Mouse (Mus musculus): Measurements from ENCODE around the gene Trim10. TPM values are rescaled to one million over a fixed set of nuclear protein-coding genes. Genes with fewer than 3 reads are reported as not detected.

Trim10 gene
- polyA plus RNA-seq, 1 experiment from 2014 or later: 3.8 TPM

- H3K27me3 ChIP-seq: no peaks in the 10 kb centered on the region
- no peaks in the 10 kb centered on the region for H3K4me1 ChIP-seq
- no peak overlapping the region for H3K4me2 ChIP-seq
- H3K27ac ChIP-seq: no peak overlapping the region
- no peak overlapping the region for H3K4me3 ChIP-seq
- no peaks in the 10 kb centered on the region for H3K36me3 ChIP-seq
- no peak for ATAC-seq (ENCODE audit: insufficient number of reproducible peaks, low FRiP score, low TSS enrichment, low read depth)
- H3K9ac ChIP-seq: no peak overlapping the region
- H3K9me3 ChIP-seq: no peaks in the 10 kb centered on the region
Observed at GRCm38 (mm10) chr17:36897065-36897464, 27.7 kb downstream of the Trim10 start.

GRCm38 (mm10) chr17:36897552-36898205 lies 28.3 kb downstream of the Trim10 start, which contains the start of gene Trim31:
TSS of gene Trim31 (plus strand) at chr17:36898118.
- WGBS: 50% methylated on average over 6 of the region's 6 CpGs
- Histone ChIP-seq H3K27ac (no peak within 1 kb of the TSS), H3K4me2 (no peak within 1 kb of the TSS), H3K36me3 (no peaks in the 10 kb centered on the region), H3K4me3 (no peak within 1 kb of the TSS), H3K27me3 (no peaks in the 10 kb centered on the region), H3K4me1 (no peaks in the 10 kb centered on the region), H3K9me3 (no peaks in the 10 kb centered on the region), H3K9ac (no peak within 1 kb of the TSS)
- no peak for ATAC-seq (ENCODE audit: insufficient number of reproducible peaks, low FRiP score, low TSS enrichment, low read depth)

- ATAC-seq (ENCODE audit: insufficient number of reproducible peaks, low FRiP score, low TSS enrichment, low read depth): no peak
- 79% methylated on average over 4 of the region's 4 CpGs for WGBS
- no peaks in the 10 kb centered on the region for H3K4me1 ChIP-seq
Observed at GRCm38 (mm10) chr17:36899376-36899775, 30.0 kb downstream of the Trim10 start.

GRCm38 (mm10) chr17:36900001-36900400 lies 30.6 kb downstream of the Trim10 start:
- WGBS: 75% methylated on average over 5 of the region's 5 CpGs
- H3K9ac ChIP-seq: no peak overlapping the region
- no peak for ATAC-seq (ENCODE audit: insufficient number of reproducible peaks, low FRiP score, low TSS enrichment, low read depth)

More at GRCm38 (mm10) chr17:36899376-36899775, 30.0 kb downstream of the Trim10 start:
- no peak overlapping the region for H3K4me2 ChIP-seq
- no peak overlapping the region for H3K4me3 ChIP-seq
- H3K9ac ChIP-seq: no peak overlapping the region
- no peak overlapping the region for H3K27ac ChIP-seq
- H3K36me3 ChIP-seq: no peaks in the 10 kb centered on the region
- no peaks in the 10 kb centered on the region for H3K27me3 ChIP-seq
- H3K9me3 ChIP-seq: no peaks in the 10 kb centered on the region

GRCm38 (mm10) chr17:36900691-36901090 lies 31.3 kb downstream of the Trim10 start:
- no peaks in the 10 kb centered on the region for H3K4me1 ChIP-seq
- H3K27ac ChIP-seq: no peak overlapping the region
- H3K9me3 ChIP-seq: no peaks in the 10 kb centered on the region
- ATAC-seq (ENCODE audit: insufficient number of reproducible peaks, low FRiP score, low TSS enrichment, low read depth): no peak
- no peak overlapping the region for H3K4me2 ChIP-seq
- H3K27me3 ChIP-seq: no peaks in the 10 kb centered on the region
- H3K9ac ChIP-seq: no peak overlapping the region
- no peak overlapping the region for H3K4me3 ChIP-seq
- 40% methylated on average over 1 of the region's 1 CpGs for WGBS
- no peaks in the 10 kb centered on the region for H3K36me3 ChIP-seq

More at GRCm38 (mm10) chr17:36900001-36900400, 30.6 kb downstream of the Trim10 start:
- no peaks in the 10 kb centered on the region for H3K36me3 ChIP-seq
- H3K9me3 ChIP-seq: no peaks in the 10 kb centered on the region
- H3K27ac ChIP-seq: no peak overlapping the region
- H3K27me3 ChIP-seq: no peaks in the 10 kb centered on the region
- no peak overlapping the region for H3K4me3 ChIP-seq
- H3K4me2 ChIP-seq: no peak overlapping the region
- H3K4me1 ChIP-seq: no peaks in the 10 kb centered on the region

GRCm38 (mm10) chr17:36903651-36904050 lies 34.3 kb downstream of the Trim10 start:
- WGBS: 68% methylated on average over 3 of the region's 3 CpGs
- H3K4me2 ChIP-seq: no peak overlapping the region

GRCm38 (mm10) chr17:36908235-36908634 lies 38.9 kb downstream of the Trim10 start:
- no peaks in the 10 kb centered on the region for H3K27me3 ChIP-seq
- H3K9me3 ChIP-seq: no peaks in the 10 kb centered on the region
- H3K4me1 ChIP-seq: no peaks in the 10 kb centered on the region
- ATAC-seq (ENCODE audit: insufficient number of reproducible peaks, low FRiP score, low TSS enrichment, low read depth): no peak
- no peak overlapping the region for H3K4me2 ChIP-seq
- no peaks in the 10 kb centered on the region for H3K36me3 ChIP-seq
- H3K4me3 ChIP-seq: no peak overlapping the region
- 54% methylated on average over 1 of the region's 1 CpGs for WGBS
- H3K9ac ChIP-seq: no peak overlapping the region
- no peak overlapping the region for H3K27ac ChIP-seq

More at GRCm38 (mm10) chr17:36903651-36904050, 34.3 kb downstream of the Trim10 start:
- Histone ChIP-seq H3K36me3 (no peaks in the 10 kb centered on the region), H3K27me3 (no peaks in the 10 kb centered on the region), H3K27ac (no peak overlapping the region), H3K9ac (no peak overlapping the region), H3K9me3 (no peaks in the 10 kb centered on the region), H3K4me1 (no peaks in the 10 kb centered on the region), H3K4me3 (no peak overlapping the region)
- ATAC-seq (ENCODE audit: insufficient number of reproducible peaks, low FRiP score, low TSS enrichment, low read depth): no peak

GRCm38 (mm10) chr17:36909802-36910201 lies 40.4 kb downstream of the Trim10 start:
- Histone ChIP-seq H3K4me2 (no peak overlapping the region), H3K9ac (no peak overlapping the region), H3K27me3 (no peaks in the 10 kb centered on the region), H3K27ac (no peak overlapping the region), H3K4me3 (no peak overlapping the region), H3K36me3 (no peaks in the 10 kb centered on the region), H3K9me3 (no peaks in the 10 kb centered on the region), H3K4me1 (no peaks in the 10 kb centered on the region)
- 50% methylated on average over 4 of the region's 4 CpGs for WGBS
- ATAC-seq (ENCODE audit: insufficient number of reproducible peaks, low FRiP score, low TSS enrichment, low read depth): no peak

- no peak for ATAC-seq (ENCODE audit: insufficient number of reproducible peaks, low FRiP score, low TSS enrichment, low read depth)
- Histone ChIP-seq H3K4me2 (no peak overlapping the region), H3K4me1 (no peaks in the 10 kb centered on the region), H3K9ac (no peak overlapping the region), H3K4me3 (no peak overlapping the region), H3K27ac (no peak overlapping the region), H3K9me3 (no peaks in the 10 kb centered on the region), H3K27me3 (no peaks in the 10 kb centered on the region), H3K36me3 (no peaks in the 10 kb centered on the region)
- WGBS: 81% methylated on average over 2 of the region's 2 CpGs
Observed at GRCm38 (mm10) chr17:36912031-36912430, 42.7 kb downstream of the Trim10 start.

- Histone ChIP-seq H3K4me2 (no peak overlapping the region), H3K27me3 (no peaks in the 10 kb centered on the region), H3K9ac (no peak overlapping the region), H3K27ac (no peak overlapping the region), H3K9me3 (no peaks in the 10 kb centered on the region), H3K4me1 (no peaks in the 10 kb centered on the region), H3K36me3 (no peaks in the 10 kb centered on the region), H3K4me3 (no peak overlapping the region)
- no peak for ATAC-seq (ENCODE audit: insufficient number of reproducible peaks, low FRiP score, low TSS enrichment, low read depth)
- WGBS: 15% methylated on average over 2 of the region's 2 CpGs
Observed at GRCm38 (mm10) chr17:36914108-36914507, 44.7 kb downstream of the Trim10 start.

GRCm38 (mm10) chr17:36915076-36915475 lies 45.7 kb downstream of the Trim10 start:
- Histone ChIP-seq H3K9me3 (no peaks in the 10 kb centered on the region), H3K4me1 (no peaks in the 10 kb centered on the region), H3K36me3 (no peaks in the 10 kb centered on the region), H3K27ac (no peak overlapping the region), H3K9ac (no peak overlapping the region), H3K4me2 (no peak overlapping the region), H3K27me3 (no peaks in the 10 kb centered on the region), H3K4me3 (no peak overlapping the region)
- 13% methylated on average over 9 of the region's 9 CpGs for WGBS
- no peak for ATAC-seq (ENCODE audit: insufficient number of reproducible peaks, low FRiP score, low TSS enrichment, low read depth)

- no peaks in the 10 kb centered on the region for H3K27me3 ChIP-seq
- no peak for ATAC-seq (ENCODE audit: insufficient number of reproducible peaks, low FRiP score, low TSS enrichment, low read depth)
- no peaks in the 10 kb centered on the region for H3K4me1 ChIP-seq
- H3K9me3 ChIP-seq: no peaks in the 10 kb centered on the region
- no peak overlapping the region for H3K9ac ChIP-seq
- H3K36me3 ChIP-seq: no peaks in the 10 kb centered on the region
- H3K4me2 ChIP-seq: no peak overlapping the region
- H3K27ac ChIP-seq: no peak overlapping the region
- WGBS: 40% methylated on average over 15 of the region's 15 CpGs
- no peak overlapping the region for H3K4me3 ChIP-seq
Observed at GRCm38 (mm10) chr17:36920239-36920638, 50.9 kb downstream of the Trim10 start.

GRCm38 (mm10) chr17:36922715-36923114 lies 53.3 kb downstream of the Trim10 start:
- Histone ChIP-seq H3K9ac (no peak overlapping the region), H3K4me2 (no peak overlapping the region), H3K4me3 (no peak overlapping the region), H3K36me3 (no peaks in the 10 kb centered on the region), H3K27ac (no peak overlapping the region), H3K4me1 (no peaks in the 10 kb centered on the region), H3K27me3 (no peaks in the 10 kb centered on the region), H3K9me3 (no peaks in the 10 kb centered on the region)
- WGBS: 76% methylated on average over 4 of the region's 4 CpGs
- ATAC-seq (ENCODE audit: insufficient number of reproducible peaks, low FRiP score, low TSS enrichment, low read depth): no peak
